Mouse (Mus musculus): ENCODE measurements around the gene Wdr95. TPM values are rescaled to one million over a fixed set of nuclear protein-coding genes. Genes with fewer than 3 reads are reported as not detected.

The Wdr95 gene
- polyA plus RNA-seq, 1 experiment from 2014 or later = 0.18 TPM

GRCm38 (mm10) chr5:149622152-149622551, 93.7 kb downstream of the Wdr95 start:
- Histone ChIP-seq H3K4me3 (replicated peaks; ENCODE audit: low read length) (no peak overlapping the region), H3K9ac (ENCODE audit: low read length) (no peak overlapping the region), H3K27me3 (ENCODE audit: control insufficient read depth, insufficient read depth, low read length) (no peaks in the 10 kb centered on the region), H3K4me2 (ENCODE audit: low read depth, low read length) (no peak overlapping the region), H3K36me3 (ENCODE audit: control insufficient read depth, insufficient read depth, low read length) (peaks cover 31% of the 10 kb centered on the region), H3K27ac (ENCODE audit: low read length) (no peak overlapping the region), H3K9me3 (replicated peaks; ENCODE audit: control insufficient read depth, low read length) (no peaks in the 10 kb centered on the region), H3K4me1 (ENCODE audit: control insufficient read depth, insufficient read depth, low read length) (no peaks in the 10 kb centered on the region)
- no peak for ATAC-seq (ENCODE audit: insufficient read depth, low FRiP score)
- WGBS = 58% methylated on average over 7 of the region's 7 CpGs

DNA sequence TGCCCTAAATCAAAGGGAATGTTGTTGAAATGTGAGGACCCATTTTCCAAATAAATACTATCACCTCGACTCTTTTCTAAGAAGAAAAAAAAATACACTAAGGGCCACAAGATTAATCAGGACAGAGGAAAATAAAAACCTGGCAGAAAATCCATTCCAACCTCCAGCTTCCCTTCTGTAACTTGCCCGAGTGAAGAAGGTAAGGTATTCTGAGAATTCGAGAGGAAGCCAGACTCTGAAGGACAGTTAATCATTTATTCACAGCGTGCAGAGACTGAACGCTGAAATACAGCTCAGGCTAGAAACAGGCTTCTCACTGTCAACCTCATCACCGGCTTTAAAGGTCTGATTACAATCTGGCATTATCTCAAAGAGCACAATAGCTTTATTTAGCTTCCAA, 94.2 kb downstream of the Wdr95 start:
- no peak overlapping the region for H3K4me2 ChIP-seq (ENCODE audit: low read depth, low read length)
- H3K9ac ChIP-seq (ENCODE audit: low read length) = no peak overlapping the region
- H3K4me3 ChIP-seq (replicated peaks; ENCODE audit: low read length) = no peak overlapping the region
- no peaks in the 10 kb centered on the region for H3K27me3 ChIP-seq (ENCODE audit: control insufficient read depth, insufficient read depth, low read length)
- no peak for ATAC-seq (ENCODE audit: insufficient read depth, low FRiP score)
- peaks cover 30% of the 10 kb centered on the region for H3K36me3 ChIP-seq (ENCODE audit: control insufficient read depth, insufficient read depth, low read length)
- no peaks in the 10 kb centered on the region for H3K4me1 ChIP-seq (ENCODE audit: control insufficient read depth, insufficient read depth, low read length)
- WGBS = 40% methylated on average over 6 of the region's 6 CpGs
- no peaks in the 10 kb centered on the region for H3K9me3 ChIP-seq (replicated peaks; ENCODE audit: control insufficient read depth, low read length)
- H3K27ac ChIP-seq (ENCODE audit: low read length) = no peak overlapping the region

GRCm38 (mm10) chr5:149623815-149624675, 95.6 kb downstream of the Wdr95 start:
- H3K9me3 ChIP-seq (replicated peaks; ENCODE audit: control insufficient read depth, low read length) = no peaks in the 10 kb centered on the region
- H3K4me2 ChIP-seq (ENCODE audit: low read depth, low read length) = no peak overlapping the region
- no peaks in the 10 kb centered on the region for H3K4me1 ChIP-seq (ENCODE audit: control insufficient read depth, insufficient read depth, low read length)
- H3K9ac ChIP-seq (ENCODE audit: low read length) = no peak overlapping the region
- no peaks in the 10 kb centered on the region for H3K27me3 ChIP-seq (ENCODE audit: control insufficient read depth, insufficient read depth, low read length)
- WGBS = 71% methylated on average over 8 of the region's 8 CpGs
- no peak overlapping the region for H3K4me3 ChIP-seq (replicated peaks; ENCODE audit: low read length)
- ATAC-seq (ENCODE audit: insufficient read depth, low FRiP score) = no peak
- peaks cover 28% of the 10 kb centered on the region for H3K36me3 ChIP-seq (ENCODE audit: control insufficient read depth, insufficient read depth, low read length)
- H3K27ac ChIP-seq (ENCODE audit: low read length) = no peak overlapping the region

GRCm38 (mm10) chr5:149625547-149625946, 97.1 kb downstream of the Wdr95 start:
- H3K36me3 ChIP-seq (ENCODE audit: control insufficient read depth, insufficient read depth, low read length) = peaks cover 31% of the 10 kb centered on the region
- WGBS = 89% methylated on average over 3 of the region's 3 CpGs
- ATAC-seq (ENCODE audit: insufficient read depth, low FRiP score) = no peak
- H3K4me1 ChIP-seq (ENCODE audit: control insufficient read depth, insufficient read depth, low read length) = no peaks in the 10 kb centered on the region
- no peaks in the 10 kb centered on the region for H3K9me3 ChIP-seq (replicated peaks; ENCODE audit: control insufficient read depth, low read length)
- no peaks in the 10 kb centered on the region for H3K27me3 ChIP-seq (ENCODE audit: control insufficient read depth, insufficient read depth, low read length)
- no peak overlapping the region for H3K4me2 ChIP-seq (ENCODE audit: low read depth, low read length)
- no peak overlapping the region for H3K27ac ChIP-seq (ENCODE audit: low read length)
- H3K4me3 ChIP-seq (replicated peaks; ENCODE audit: low read length) = no peak overlapping the region
- H3K9ac ChIP-seq (ENCODE audit: low read length) = no peak overlapping the region

DNA sequence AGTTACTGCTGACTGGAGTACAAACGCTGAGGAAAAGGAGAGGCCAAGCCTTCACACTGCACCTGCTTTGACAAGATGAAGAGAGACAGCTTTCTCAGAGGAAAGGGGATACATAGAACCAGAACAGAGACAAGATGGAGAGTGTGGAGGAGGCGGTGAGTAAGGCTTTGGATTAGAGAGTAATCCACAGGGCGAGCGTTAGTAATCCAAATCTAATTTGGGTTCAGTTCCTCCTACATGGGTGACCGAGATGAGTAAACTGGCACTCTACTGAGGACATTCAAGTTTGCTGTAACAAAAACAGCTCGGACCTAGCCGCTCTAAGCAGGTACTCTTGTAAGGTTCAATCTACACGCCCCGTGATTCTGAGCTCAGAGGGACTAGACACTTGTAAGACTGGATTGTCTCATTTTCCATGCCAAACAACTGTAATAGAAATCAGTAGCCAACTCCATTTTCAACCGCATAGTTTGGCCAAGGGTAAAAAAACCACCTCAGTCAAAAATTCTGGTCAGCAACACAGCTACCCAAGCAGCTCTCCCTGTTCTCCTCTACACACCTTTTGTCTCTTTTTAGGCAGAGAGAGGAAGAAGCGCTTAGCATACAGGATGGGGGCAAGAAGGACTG, 106.0 kb downstream of the Wdr95 start:
- Histone ChIP-seq H3K27ac (ENCODE audit: low read length) (no peak overlapping the region), H3K4me2 (ENCODE audit: low read depth, low read length) (peak overlapping the region; percentile 63), H3K9me3 (replicated peaks; ENCODE audit: control insufficient read depth, low read length) (no peaks in the 10 kb centered on the region), H3K27me3 (ENCODE audit: control insufficient read depth, insufficient read depth, low read length) (no peaks in the 10 kb centered on the region), H3K9ac (ENCODE audit: low read length) (peak overlapping the region; percentile 83), H3K4me1 (ENCODE audit: control insufficient read depth, insufficient read depth, low read length) (peaks cover 15% of the 10 kb centered on the region; the same call in 1 of the 2 replicates), H3K4me3 (replicated peaks; ENCODE audit: low read length) (peak overlapping the region; percentile 73), H3K36me3 (ENCODE audit: control insufficient read depth, insufficient read depth, low read length) (peaks cover 27% of the 10 kb centered on the region)
- 55% methylated on average over 11 of the region's 11 CpGs for WGBS
- ATAC-seq (ENCODE audit: insufficient read depth, low FRiP score) = no peak

DNA sequence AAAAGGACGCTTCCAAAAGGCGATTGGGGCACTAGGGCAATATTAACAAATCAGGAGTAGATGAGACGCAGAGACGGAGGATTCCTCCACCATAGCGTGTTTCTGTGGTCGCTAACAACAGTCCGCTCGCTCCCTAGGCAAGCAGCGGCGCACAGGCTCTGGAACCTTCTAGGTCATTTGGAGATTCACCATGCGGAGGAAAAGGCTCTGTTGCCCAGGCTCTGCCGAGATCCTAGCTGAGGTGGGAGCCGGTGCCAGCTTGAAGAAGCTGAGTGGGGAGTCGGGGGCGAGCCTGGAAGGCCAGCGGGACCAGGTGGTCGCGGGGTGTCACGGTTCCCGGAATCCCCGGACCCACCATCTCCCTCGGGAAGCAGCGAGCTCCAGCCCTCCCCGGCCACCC, 107.1 kb downstream of the Wdr95 start:
- ATAC-seq (ENCODE audit: insufficient read depth, low FRiP score) = no peak
- peak overlapping the region; percentile 63 for H3K4me2 ChIP-seq (ENCODE audit: low read depth, low read length)
- no peaks in the 10 kb centered on the region for H3K9me3 ChIP-seq (replicated peaks; ENCODE audit: control insufficient read depth, low read length)
- H3K9ac ChIP-seq (ENCODE audit: low read length) = peak overlapping the region; percentile 83
- peak overlapping the region; percentile 73 for H3K4me3 ChIP-seq (replicated peaks; ENCODE audit: low read length)
- peaks cover 20% of the 10 kb centered on the region; the same call in 1 of the 2 replicates for H3K36me3 ChIP-seq (ENCODE audit: control insufficient read depth, insufficient read depth, low read length)
- H3K27me3 ChIP-seq (ENCODE audit: control insufficient read depth, insufficient read depth, low read length) = no peaks in the 10 kb centered on the region
- peaks cover 15% of the 10 kb centered on the region; the same call in 1 of the 2 replicates for H3K4me1 ChIP-seq (ENCODE audit: control insufficient read depth, insufficient read depth, low read length)
- WGBS = under 1% methylated on average over 24 of the region's 24 CpGs
- peak overlapping the region; percentile 85 for H3K27ac ChIP-seq (ENCODE audit: low read length)

DNA sequence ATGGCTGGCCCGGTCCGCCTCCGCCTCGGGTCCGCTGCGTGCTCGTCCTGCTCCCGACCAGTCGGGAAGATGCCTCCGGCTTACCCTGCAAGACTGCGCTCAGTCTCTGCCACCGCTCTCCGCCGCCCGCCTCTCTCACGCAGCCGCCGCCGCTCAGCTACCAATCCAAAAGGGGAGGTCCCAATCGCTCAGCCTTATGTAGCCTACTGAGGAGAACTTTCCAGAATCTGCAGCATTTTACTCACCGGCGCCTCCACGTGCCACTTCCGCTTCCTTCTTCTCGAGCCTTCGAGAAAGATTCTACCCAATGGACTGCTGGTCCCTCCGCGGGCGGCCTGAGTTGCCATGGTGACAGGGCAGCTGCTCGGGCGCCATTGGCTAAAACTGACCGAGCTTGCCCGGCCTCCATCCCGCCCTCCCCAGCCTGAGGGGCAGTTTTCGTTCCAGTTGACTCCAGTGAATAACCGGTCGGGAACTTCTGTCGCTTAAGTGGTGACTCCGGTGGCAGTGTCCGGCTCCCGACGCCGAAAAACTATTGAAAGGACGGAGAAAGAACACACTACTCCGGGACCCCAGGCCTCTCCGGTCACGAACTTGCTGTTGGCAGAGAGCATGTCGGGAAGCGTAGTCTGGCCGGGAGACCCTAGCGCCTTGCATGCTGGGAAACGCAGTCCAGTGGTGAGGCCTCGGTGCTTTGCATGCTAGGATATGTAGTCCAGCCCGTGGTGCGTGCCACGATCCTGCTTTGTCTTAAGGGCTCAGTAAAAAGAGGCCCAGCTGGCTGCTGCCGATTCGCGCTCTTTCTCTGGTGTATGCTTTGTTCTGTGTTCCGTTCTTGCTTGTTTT, 107.8 kb downstream of the Wdr95 start, which contains the start of gene Hsph1:
Hsph1 (minus strand) TSS at position 302 of the 846 bp plus-strand sequence.
- H3K4me1 ChIP-seq (ENCODE audit: control insufficient read depth, insufficient read depth, low read length) = peaks cover 15% of the 10 kb centered on the region; the same call in 1 of the 2 replicates
- under 1% methylated on average over 58 of the region's 60 CpGs for WGBS
- H3K9ac ChIP-seq (ENCODE audit: low read length) = peak within 1 kb of the TSS; percentile 83
- H3K4me2 ChIP-seq (ENCODE audit: low read depth, low read length) = peak within 1 kb of the TSS; percentile 63
- peak within 1 kb of the TSS; percentile 85 for H3K27ac ChIP-seq (ENCODE audit: low read length)
- no peaks in the 10 kb centered on the region for H3K9me3 ChIP-seq (replicated peaks; ENCODE audit: control insufficient read depth, low read length)
- H3K4me3 ChIP-seq (replicated peaks; ENCODE audit: low read length) = peak within 1 kb of the TSS; percentile 73
- H3K27me3 ChIP-seq (ENCODE audit: control insufficient read depth, insufficient read depth, low read length) = no peaks in the 10 kb centered on the region
- H3K36me3 ChIP-seq (ENCODE audit: control insufficient read depth, insufficient read depth, low read length) = 0 out of 2 replicates have a peak, but pooled peaks cover 12% of the 10 kb centered on the region
- ATAC-seq (ENCODE audit: insufficient read depth, low FRiP score) = peak; percentile 98

GRCm38 (mm10) chr5:149637306-149637705, 108.8 kb downstream of the Wdr95 start:
- no peak for ATAC-seq (ENCODE audit: insufficient read depth, low FRiP score)
- WGBS = 54% methylated on average over 8 of the region's 8 CpGs
- 0 out of 2 replicates have a peak, but pooled peaks cover 4% of the 10 kb centered on the region for H3K36me3 ChIP-seq (ENCODE audit: control insufficient read depth, insufficient read depth, low read length)
- H3K4me1 ChIP-seq (ENCODE audit: control insufficient read depth, insufficient read depth, low read length) = peaks cover 15% of the 10 kb centered on the region; the same call in 1 of the 2 replicates
- H3K9me3 ChIP-seq (replicated peaks; ENCODE audit: control insufficient read depth, low read length) = no peaks in the 10 kb centered on the region
- peak overlapping the region; percentile 23 for H3K9ac ChIP-seq (ENCODE audit: low read length)
- peak overlapping the region; percentile 52 for H3K4me2 ChIP-seq (ENCODE audit: low read depth, low read length)
- no peaks in the 10 kb centered on the region for H3K27me3 ChIP-seq (ENCODE audit: control insufficient read depth, insufficient read depth, low read length)
- peak overlapping the region; percentile 73 for H3K4me3 ChIP-seq (replicated peaks; ENCODE audit: low read length)
- no peak overlapping the region for H3K27ac ChIP-seq (ENCODE audit: low read length)
